Mouse (Mus musculus) midbrain, embryonic 11.5 days (tissue): ENCODE measurements around the gene Pxdn. TPM values are rescaled to one million over a fixed set of nuclear protein-coding genes. Genes with fewer than 3 reads are reported as not detected.

Experiments used
- ATAC-seq: fragments of 200-750 bp; cut with Nextera tagmentation; 2 replicates; pipeline ENCODE4 v1.8.0; 2017; ENCODE audit warnings: moderate TSS enrichment, moderate library complexity; ENCODE audit not compliant: low FRiP score
- DNase-seq: peaks from one replicate; pipeline ENCODE4 v3.0.0; 2015; ENCODE audit warnings: low spot score; ENCODE audit errors: missing footprints
- H3K27ac ChIP-seq: fragments of 300-500 bp; sonication (generic); 2 replicates; pipeline ENCODE4 v1.5.1; 2014; ENCODE audit warnings: low read depth, low read length
- H3K27me3 ChIP-seq: fragments of 300-500 bp; sonication (generic); 2 replicates; pipeline ENCODE4 v1.6.1; 2014; ENCODE audit warnings: mild to moderate bottlenecking, low read length, moderate library complexity, mixed read lengths; ENCODE audit not compliant: control insufficient read depth, insufficient read depth
- H3K36me3 ChIP-seq: fragments of 300-500 bp; sonication (generic); 2 replicates; pipeline ENCODE4 v1.6.1; 2014; ENCODE audit warnings: mild to moderate bottlenecking, low read length, moderate library complexity, mixed read lengths; ENCODE audit not compliant: control insufficient read depth, insufficient read depth
- H3K4me1 ChIP-seq: fragments of 300-500 bp; sonication (generic); 2 replicates; pipeline ENCODE4 v1.6.1; 2014; ENCODE audit warnings: low read length; ENCODE audit not compliant: control insufficient read depth, insufficient read depth
- H3K4me2 ChIP-seq: fragments of 300-500 bp; sonication (generic); 2 replicates; pipeline ENCODE4 v1.6.1; 2014; ENCODE audit warnings: mild to moderate bottlenecking, moderate library complexity
- H3K4me3 ChIP-seq: fragments of 300-500 bp; sonication (generic); 2 replicates; pipeline ENCODE4 v1.5.1; 2014; ENCODE audit warnings: low read depth, low read length
- H3K9ac ChIP-seq: fragments of 300-500 bp; sonication (generic); 2 replicates; pipeline ENCODE4 v1.6.1; 2014; ENCODE audit warnings: low read length
- H3K9me3 ChIP-seq: fragments of 300-500 bp; sonication (generic); 2 replicates; pipeline ENCODE4 v1.6.1; 2016; ENCODE audit warnings: low read length; ENCODE audit not compliant: control insufficient read depth
- WGBS: fragments of 180-500 bp; shearing (Covaris S2); extraction: QIAGEN DNeasy Blood & Tissue Kit; methylation state at CpG from one replicate; pipeline ENCODE4 v1.1.7; 2014; 5-methylcytosine and 5-hydroxymethylcytosine counted together
- polyA plus RNA-seq: library from polyadenylated mRNA; unstranded; fragments of >200 nt; fragmentation: Nextera tagmentation; extraction: Ambion mirVana; gene quantifications from 2 replicates; pipeline ENCODE4 v1.2.1, GENCODE M21; 2014

Gene Pxdn
- polyA plus RNA-seq, 1 experiment from 2014 or later: 69.4 TPM

DNA sequence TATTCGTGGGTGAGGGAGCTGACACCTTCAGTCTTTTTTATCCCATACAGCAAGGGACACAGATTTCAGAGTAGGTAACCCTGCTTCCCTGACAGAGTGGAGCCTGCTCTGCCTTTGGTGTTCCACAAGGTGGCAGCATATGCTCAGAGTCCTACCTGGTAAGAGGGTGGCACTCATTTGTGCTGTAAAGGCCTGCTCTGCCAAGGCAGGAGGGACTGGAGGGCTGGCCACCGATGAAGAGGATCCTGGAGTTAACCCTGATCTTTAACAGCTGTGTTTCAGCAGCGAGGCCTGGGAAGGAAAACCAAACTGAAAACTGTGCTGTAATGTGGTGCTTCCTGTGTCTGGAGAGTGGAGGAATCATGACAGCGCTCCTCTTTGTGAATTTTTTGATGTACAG is 102.2 kb downstream of the Pxdn start:
- peaks cover 16% of the 10 kb centered on the region for H3K4me1 ChIP-seq
- no peaks in the 10 kb centered on the region for H3K9me3 ChIP-seq
- no peaks in the 10 kb centered on the region for H3K27me3 ChIP-seq
- 49% methylated on average over 4 of the region's 4 CpGs for WGBS
- H3K27ac ChIP-seq: no peak overlapping the region
- H3K4me3 ChIP-seq: no peak overlapping the region
- ATAC-seq (0 out of 2 replicates have a peak, but pooled peaks have one; percentile 10), DNase-seq (no peak)
- H3K9ac ChIP-seq: no peak overlapping the region
- H3K36me3 ChIP-seq: no peaks in the 10 kb centered on the region
- no peak overlapping the region for H3K4me2 ChIP-seq

DNA sequence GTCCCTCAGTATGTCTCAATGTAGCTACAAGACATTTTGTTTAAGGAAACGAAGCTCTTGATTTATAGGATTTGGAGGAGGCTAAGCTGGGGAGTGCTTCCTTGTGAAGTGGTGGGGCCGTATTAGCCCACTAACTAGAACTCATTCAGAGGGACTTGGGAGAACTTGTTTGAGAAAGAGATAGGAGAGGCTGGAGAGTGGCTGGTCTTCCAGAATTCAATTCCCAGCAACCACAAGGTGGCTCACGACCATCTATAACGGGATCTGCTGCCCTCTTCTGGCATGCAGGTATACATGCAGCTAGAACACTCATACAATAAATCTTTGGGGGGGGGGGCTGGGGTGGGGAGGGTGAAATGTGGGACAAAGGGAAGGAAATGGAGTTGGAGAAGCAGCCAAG is 102.7 kb downstream of the Pxdn start:
- Histone ChIP-seq H3K9me3 (no peaks in the 10 kb centered on the region), H3K4me2 (no peak overlapping the region), H3K27me3 (no peaks in the 10 kb centered on the region), H3K36me3 (no peaks in the 10 kb centered on the region), H3K27ac (no peak overlapping the region), H3K9ac (no peak overlapping the region), H3K4me3 (no peak overlapping the region), H3K4me1 (peaks cover 16% of the 10 kb centered on the region)
- ATAC-seq (no peak), DNase-seq (peak; percentile 91)
- WGBS: 30% methylated on average over 4 of the region's 4 CpGs

DNA sequence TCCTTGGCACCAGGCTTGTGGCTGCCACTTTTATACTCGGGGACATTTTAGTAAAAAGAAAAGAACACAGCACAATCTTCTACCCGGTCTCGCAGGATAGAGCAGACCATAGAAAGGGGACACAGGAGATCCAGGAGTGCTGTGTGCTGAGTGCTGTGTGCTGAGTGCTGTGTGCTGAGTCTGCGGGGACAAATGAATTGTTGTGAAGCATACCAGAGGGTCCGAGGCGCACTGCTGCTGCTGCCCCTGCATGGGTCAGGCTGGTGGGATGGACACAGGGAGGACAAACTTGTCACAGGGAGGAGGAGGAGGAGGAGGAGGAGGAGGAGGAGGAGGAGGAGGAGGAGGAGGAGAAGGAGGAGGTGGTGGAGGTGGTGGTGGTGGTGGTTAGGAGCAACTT is 111.4 kb downstream of the Pxdn start:
- Histone ChIP-seq H3K4me2 (no peak overlapping the region), H3K9me3 (no peaks in the 10 kb centered on the region), H3K27me3 (no peaks in the 10 kb centered on the region), H3K9ac (no peak overlapping the region), H3K4me3 (no peak overlapping the region), H3K27ac (no peak overlapping the region), H3K4me1 (no peaks in the 10 kb centered on the region), H3K36me3 (no peaks in the 10 kb centered on the region)
- DNase-seq (peak; percentile 2), ATAC-seq (no peak)
- 88% methylated on average over 6 of the region's 6 CpGs for WGBS

DNA sequence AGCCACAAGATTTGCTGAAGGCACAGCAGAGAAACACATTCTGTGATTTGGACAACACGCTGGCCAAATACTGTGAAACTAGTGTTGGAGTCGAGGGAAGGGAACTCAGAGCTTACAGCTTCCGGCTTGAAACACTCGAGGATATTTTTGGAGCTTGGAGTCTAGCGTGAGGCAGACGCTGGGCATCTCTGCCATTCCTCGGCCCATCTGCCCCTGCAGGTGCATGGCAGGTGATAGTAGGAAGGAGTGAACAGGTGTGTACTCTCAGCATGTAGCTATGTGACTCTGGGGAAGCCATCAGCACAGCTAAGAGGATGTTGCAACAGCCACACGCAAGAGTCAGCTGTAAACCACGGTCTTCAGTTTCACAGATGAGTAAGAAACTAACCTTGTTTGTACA is 112.4 kb downstream of the Pxdn start:
- Histone ChIP-seq H3K4me3 (no peak overlapping the region), H3K9ac (no peak overlapping the region), H3K9me3 (no peaks in the 10 kb centered on the region), H3K27me3 (no peaks in the 10 kb centered on the region), H3K36me3 (no peaks in the 10 kb centered on the region), H3K4me2 (no peak overlapping the region), H3K27ac (no peak overlapping the region), H3K4me1 (no peaks in the 10 kb centered on the region)
- 85% methylated on average over 9 of the region's 9 CpGs for WGBS
- no peak for ATAC-seq
- DNase-seq: peak; percentile 60

DNA sequence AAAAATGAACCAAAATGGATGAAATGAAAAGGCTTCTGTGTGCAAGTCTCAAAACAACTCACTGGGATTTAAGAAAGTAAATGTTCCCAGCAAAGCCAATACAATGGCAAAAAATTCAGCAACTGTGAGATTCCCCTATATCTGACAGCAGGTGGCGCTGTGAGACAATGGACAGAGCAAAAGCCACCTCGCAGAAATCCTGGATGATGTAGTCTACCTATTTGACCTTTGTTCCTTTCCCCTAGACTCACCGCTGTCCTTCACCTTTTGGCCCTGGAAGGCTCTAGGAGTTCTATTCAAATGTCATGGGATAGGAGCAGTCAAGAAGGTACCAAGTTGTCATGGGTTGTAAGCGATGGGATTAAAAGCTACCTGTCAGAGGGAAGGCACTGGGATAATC is 112.8 kb downstream of the Pxdn start:
- no peak for ATAC-seq
- H3K36me3 ChIP-seq: no peaks in the 10 kb centered on the region
- no peak overlapping the region for H3K4me2 ChIP-seq
- no peak overlapping the region for H3K27ac ChIP-seq
- H3K27me3 ChIP-seq: no peaks in the 10 kb centered on the region
- H3K9ac ChIP-seq: no peak overlapping the region
- no peaks in the 10 kb centered on the region for H3K9me3 ChIP-seq
- DNase-seq: peak; percentile 90
- 18% methylated on average over 4 of the region's 4 CpGs for WGBS
- H3K4me3 ChIP-seq: no peak overlapping the region
- no peaks in the 10 kb centered on the region for H3K4me1 ChIP-seq

DNA sequence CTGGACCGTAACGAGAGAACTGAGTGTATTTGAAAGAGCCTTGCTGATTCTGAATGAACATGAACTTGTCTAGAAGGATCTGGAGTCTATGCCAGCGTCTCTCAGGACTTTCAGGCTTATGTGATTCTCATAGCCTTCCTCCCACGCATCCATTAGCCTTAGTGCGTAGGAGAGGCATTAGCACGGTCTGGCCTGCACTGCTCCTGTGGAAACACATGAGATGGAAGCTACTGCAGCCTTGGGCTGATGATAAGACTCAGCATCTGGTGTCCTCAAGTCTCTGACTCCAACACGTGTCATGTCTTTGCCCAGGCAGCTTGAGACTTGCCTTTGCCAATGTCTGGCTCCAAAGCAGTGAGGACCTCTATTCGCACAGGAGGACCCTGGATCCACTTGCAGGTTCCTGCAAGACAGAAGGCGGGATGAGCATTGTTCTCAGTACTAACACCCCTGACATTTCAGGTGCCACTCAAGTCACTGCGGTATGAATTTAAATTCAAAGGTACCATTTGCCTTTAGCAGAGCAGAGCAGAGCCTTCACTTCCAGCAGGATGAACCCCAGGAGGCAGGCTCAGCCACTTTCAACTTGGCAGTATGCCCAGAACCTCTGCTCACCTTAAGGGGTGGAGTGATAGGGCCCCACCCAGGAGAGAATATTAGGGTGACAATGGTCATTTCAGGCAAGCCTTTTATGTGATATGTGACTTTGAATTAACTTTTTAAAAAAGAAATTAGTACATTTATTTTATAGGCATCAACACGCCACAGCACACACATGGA is 117.5 kb downstream of the Pxdn start:
- no peak overlapping the region for H3K4me3 ChIP-seq
- no peaks in the 10 kb centered on the region for H3K4me1 ChIP-seq
- ATAC-seq (no peak), DNase-seq (peak; percentile 21)
- no peaks in the 10 kb centered on the region for H3K36me3 ChIP-seq
- H3K27ac ChIP-seq: no peak overlapping the region
- WGBS: 87% methylated on average over 11 of the region's 11 CpGs
- no peak overlapping the region for H3K9ac ChIP-seq
- no peak overlapping the region for H3K4me2 ChIP-seq
- H3K9me3 ChIP-seq: no peaks in the 10 kb centered on the region
- H3K27me3 ChIP-seq: no peaks in the 10 kb centered on the region

DNA sequence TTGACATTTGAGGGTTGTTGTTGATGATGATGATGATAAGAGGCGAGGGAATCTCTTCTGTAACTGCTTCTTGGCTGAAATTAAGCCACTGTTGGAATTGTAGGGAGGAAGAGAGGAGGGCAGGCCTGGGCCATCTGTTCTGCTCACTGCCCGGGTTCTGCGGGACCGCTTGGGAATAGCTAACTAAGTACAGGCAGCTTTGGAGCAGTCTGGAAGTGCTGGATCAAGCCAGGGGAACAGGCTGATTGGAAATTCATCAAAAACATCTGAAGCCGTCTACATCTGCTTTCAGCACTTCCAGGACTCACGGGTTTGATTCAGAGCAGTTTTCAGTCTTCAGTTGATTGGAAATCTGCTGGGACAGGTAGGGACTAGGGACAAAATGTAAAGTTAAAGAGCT is 120.6 kb downstream of the Pxdn start:
- H3K4me2 ChIP-seq: no peak overlapping the region

DNA sequence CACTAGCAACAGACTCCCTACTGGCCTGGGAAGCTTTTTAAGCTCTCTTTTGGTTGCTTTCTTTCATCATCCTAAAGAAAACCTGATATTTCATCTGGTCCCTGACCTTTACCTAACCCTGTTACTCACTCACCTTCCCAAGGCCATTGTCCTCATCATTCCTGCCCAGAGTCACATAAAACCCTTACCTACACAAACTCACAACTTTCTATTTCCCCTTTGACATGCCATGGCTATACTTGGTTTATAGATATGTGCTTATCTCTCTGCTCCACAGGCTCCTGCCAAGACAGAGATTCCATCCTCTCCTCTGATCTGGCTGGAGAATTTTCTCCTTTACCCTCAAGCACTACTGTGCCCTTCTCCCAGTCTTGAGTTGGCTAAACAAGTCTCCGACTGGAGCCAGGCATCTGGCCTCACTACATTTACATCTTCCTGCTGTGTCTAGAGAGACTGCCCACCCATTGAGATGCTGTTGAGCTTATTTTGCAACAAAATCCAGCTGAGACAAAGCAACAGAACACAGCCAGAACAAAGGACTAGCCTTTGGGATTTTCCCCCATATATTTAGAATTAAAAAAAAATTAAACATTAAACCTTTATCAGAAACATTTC is 124.2 kb downstream of the Pxdn start:
- WGBS: 32% methylated on average over 1 of the region's 1 CpGs
- H3K36me3 ChIP-seq: no peaks in the 10 kb centered on the region

More for the DNA sequence above, 120.6 kb downstream of the Pxdn start:
- Histone ChIP-seq H3K9me3 (no peaks in the 10 kb centered on the region), H3K4me3 (no peak overlapping the region), H3K27me3 (no peaks in the 10 kb centered on the region), H3K4me1 (no peaks in the 10 kb centered on the region), H3K9ac (no peak overlapping the region), H3K36me3 (no peaks in the 10 kb centered on the region), H3K27ac (no peak overlapping the region)
- DNase-seq (no peak), ATAC-seq (no peak)
- 69% methylated on average over 6 of the region's 6 CpGs for WGBS

DNA sequence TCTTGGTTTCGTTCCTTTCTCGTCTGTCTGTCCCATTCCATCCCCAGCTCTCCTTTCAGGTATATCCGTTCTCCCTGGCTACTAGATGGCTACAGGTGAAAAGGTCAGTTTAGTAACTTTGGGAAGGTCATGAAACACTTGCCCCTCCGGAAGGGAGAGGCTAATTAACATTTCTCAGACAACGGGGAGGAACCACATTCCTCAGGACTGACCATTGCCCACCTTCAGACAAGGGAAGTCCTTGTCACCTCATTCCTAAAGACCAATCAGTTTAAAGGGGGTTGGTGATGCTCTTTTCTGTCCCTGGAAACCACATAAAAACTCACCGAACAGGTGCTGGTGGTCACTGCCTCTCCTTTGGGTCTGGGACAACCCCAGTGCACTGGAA is 124.7 kb downstream of the Pxdn start:
- H3K4me2 ChIP-seq: no peak overlapping the region
- H3K4me3 ChIP-seq: no peak overlapping the region
- H3K9ac ChIP-seq: no peak overlapping the region
- H3K4me1 ChIP-seq: no peaks in the 10 kb centered on the region
- no peaks in the 10 kb centered on the region for H3K36me3 ChIP-seq
- H3K9me3 ChIP-seq: no peaks in the 10 kb centered on the region
- no peak overlapping the region for H3K27ac ChIP-seq
- no peak for DNase-seq
- no peaks in the 10 kb centered on the region for H3K27me3 ChIP-seq
- no peak for ATAC-seq
- WGBS: 38% methylated on average over 6 of the region's 6 CpGs

More for the DNA sequence above, 124.2 kb downstream of the Pxdn start:
- Histone ChIP-seq H3K4me2 (no peak overlapping the region), H3K4me1 (no peaks in the 10 kb centered on the region), H3K4me3 (no peak overlapping the region), H3K9ac (no peak overlapping the region), H3K27me3 (no peaks in the 10 kb centered on the region), H3K27ac (no peak overlapping the region), H3K9me3 (no peaks in the 10 kb centered on the region)
- ATAC-seq (no peak), DNase-seq (no peak)
